Mouse (Mus musculus) large intestine, adult 2 months (tissue): Measurements from ENCODE around the gene Gm10591. TPM values are rescaled to one million over a fixed set of nuclear protein-coding genes. Genes with fewer than 3 reads are reported as not detected.
"Not testable (repeated sequence)": the region's sequence is repeated elsewhere in the genome, so short reads cannot be mapped to it uniquely, and the experiment has no call there.

Experiments used
- DNase-seq: peaks from one replicate; pipeline ENCODE4 v3.0.0-alpha.2; 2012; ENCODE audit warnings: low read depth, low spot score
- WGBS: fragments of 180-500 bp; shearing (Covaris S2); methylation state at CpG from one replicate; pipeline ENCODE4 v1.1.7; 2018; 5-methylcytosine and 5-hydroxymethylcytosine counted together
- polyA plus RNA-seq: library from polyadenylated mRNA; depleted of rRNA; stranded (reverse); fragments of >200 nt; gene quantifications from 2 replicates; pipeline ENCODE4 v1.2.3, GENCODE M21; 2012; rRNA removed

The Gm10591 gene
- polyA plus RNA-seq, result 0.51 TPM in 1 of 2 replicates, not detected in the other

DNA sequence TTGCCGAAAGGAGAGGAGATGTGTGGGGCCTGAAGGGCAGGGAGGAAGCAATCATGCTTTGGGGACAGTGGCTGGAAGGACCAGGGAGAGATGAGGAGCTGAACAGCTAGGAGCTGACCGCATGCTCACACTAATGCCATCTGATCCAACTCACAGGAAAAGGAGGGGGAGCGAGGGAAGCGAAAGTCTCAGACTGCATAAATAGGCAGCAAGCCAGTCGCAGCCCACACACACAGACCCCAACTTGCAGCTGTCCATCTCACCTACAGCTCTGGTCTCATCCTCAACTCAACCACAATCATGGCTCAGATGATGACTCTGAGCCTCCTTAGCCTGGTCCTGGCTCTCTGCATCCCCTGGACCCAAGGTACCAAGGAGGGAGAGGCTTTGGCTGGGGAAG, at the start of gene Gm10591:
Gene Gm10591, plus strand, starts transcription at position 301 of the 400 bp plus-strand sequence.
- DNase-seq, result not testable (repeated sequence)
- WGBS, result no CpG with 5 or more reads among the region's 5 CpGs

DNA sequence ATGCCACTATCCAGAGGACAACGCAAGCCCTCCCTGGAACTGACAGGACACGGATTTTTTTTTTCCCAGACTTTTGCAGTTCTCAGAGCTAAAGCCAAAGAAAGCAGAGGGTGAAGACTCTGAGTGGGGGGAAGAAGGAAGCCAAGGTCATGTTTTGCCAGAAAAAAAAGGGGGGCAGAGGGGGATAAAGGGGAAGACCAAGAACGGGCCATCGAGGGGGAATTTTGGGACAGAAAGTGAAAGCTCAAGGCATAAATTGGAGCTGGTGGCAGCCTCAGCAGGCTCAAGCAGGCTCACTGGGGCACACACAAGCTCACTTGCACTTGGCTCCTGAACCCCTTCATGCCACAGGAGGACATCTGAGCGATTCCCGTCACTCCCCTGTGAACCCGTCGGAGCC, 17.4 kb downstream of the Gm10591 start, which contains the start of gene Gm2564:
Gene Gm2564, plus strand, starts transcription at position 301 of the 400 bp plus-strand sequence.
- not testable (repeated sequence) for DNase-seq
- WGBS, result no CpG with 5 or more reads among the region's 8 CpGs

DNA sequence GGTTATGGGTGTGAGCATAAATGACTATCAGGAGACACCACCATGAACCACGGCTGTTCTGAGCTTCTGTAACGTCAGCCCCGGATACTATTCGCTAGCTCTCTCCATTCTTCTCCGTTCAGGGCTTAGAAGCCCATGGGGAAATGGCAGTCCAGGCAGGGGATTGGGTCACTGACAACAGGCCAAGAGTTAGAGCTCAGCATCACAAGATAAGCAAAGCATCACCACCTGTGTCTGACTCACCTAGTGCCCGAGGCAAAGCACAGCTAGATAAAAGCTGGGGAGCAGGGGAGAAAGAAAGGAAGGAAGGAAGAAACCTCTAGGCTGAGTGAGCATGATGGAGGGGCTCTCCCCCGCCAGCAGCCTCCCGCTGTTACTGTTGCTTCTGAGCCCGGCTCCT, 43.0 kb downstream of the Gm10591 start, which contains the start of gene Ccl27b:
Gene Ccl27b, plus strand, starts transcription at position 301 of the 400 bp plus-strand sequence.
- no CpG with 5 or more reads among the region's 9 CpGs for WGBS
- DNase-seq, result not testable (repeated sequence)

DNA sequence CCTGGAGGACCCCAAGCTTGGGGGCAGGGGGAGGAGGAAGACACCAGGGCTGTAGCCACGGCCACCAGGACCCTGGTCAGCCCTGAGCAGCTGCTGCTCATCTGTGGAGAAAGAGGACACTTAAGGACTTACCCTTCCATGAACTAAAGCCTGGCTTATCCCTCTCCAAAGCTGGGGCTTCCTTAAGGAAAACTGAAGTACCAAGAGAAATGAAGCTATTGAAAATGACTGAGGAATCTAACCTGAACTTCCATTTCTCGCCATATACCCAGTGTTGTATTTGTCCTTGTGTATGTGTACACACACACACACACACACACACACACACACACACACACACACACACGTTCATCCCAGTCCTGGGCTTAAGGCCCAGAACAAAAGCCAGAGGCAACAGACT, 49.8 kb downstream of the Gm10591 start, which contains the start of gene Il11ra2:
Gene Il11ra2, minus strand, starts transcription at position 101 of the 400 bp plus-strand sequence.
- WGBS, result no CpG with 5 or more reads among the region's 3 CpGs
- DNase-seq, result not testable (repeated sequence)

Other genes with a start within 250 kb of the Gm10591 start
- gene Gm21586, start 172.8 kb upstream of the Gm10591 start, polyA plus RNA-seq, result not detected in 2 replicates
- gene Gm2163, start 145.4 kb upstream of the Gm10591 start, polyA plus RNA-seq, result 0.05 TPM in 2 replicates
- 0.05 TPM in 2 replicates for gene Fam205a2, start 84.0 kb upstream of the Gm10591 start, polyA plus RNA-seq
- 3.0 and 4.8 TPM in 2 replicates for gene Gm2564, start 17.5 kb downstream of the Gm10591 start, polyA plus RNA-seq
- not detected in 2 replicates for gene Ccl27b, start 43.1 kb downstream of the Gm10591 start, polyA plus RNA-seq
- gene Il11ra2, start 49.7 kb downstream of the Gm10591 start, polyA plus RNA-seq, result not detected in 2 replicates
- not detected in 2 replicates for gene 4930578G10Rik, start 123.3 kb downstream of the Gm10591 start, polyA plus RNA-seq
- 13.6 and 28.6 TPM in 2 replicates for gene Ccl19, start 144.4 kb downstream of the Gm10591 start, polyA plus RNA-seq
- gene Ccl21a, start 161.8 kb downstream of the Gm10591 start, polyA plus RNA-seq, result 75.8 and 122 TPM in 2 replicates
- gene Fam205a1, start 241.7 kb downstream of the Gm10591 start, polyA plus RNA-seq, result 0.02 TPM in 1 of 2 replicates, not detected in the other
- not detected in 2 replicates for gene Gm12394, start 244.6 kb downstream of the Gm10591 start, polyA plus RNA-seq